Mouse (Mus musculus) lung, adult 2 months (tissue): ENCODE results near the gene Cd81.

Experiments used
- CTCF ChIP-seq: fragments of 200-500 bp; IDR thresholded peaks from 2 replicates; pipeline ENCODE4 v1.5.1; 2011; ENCODE audit warnings: mild to moderate bottlenecking, low read length, control low read depth; ENCODE audit not compliant: insufficient read depth
- POLR2A ChIP-seq: fragments of 200-500 bp; IDR thresholded peaks from 2 replicates; pipeline ENCODE4 v1.6.1; 2011; ENCODE audit warnings: low read depth, mild to moderate bottlenecking, control low read depth, low read length, borderline replicate concordance; ENCODE audit errors: extremely low read depth

DNA sequence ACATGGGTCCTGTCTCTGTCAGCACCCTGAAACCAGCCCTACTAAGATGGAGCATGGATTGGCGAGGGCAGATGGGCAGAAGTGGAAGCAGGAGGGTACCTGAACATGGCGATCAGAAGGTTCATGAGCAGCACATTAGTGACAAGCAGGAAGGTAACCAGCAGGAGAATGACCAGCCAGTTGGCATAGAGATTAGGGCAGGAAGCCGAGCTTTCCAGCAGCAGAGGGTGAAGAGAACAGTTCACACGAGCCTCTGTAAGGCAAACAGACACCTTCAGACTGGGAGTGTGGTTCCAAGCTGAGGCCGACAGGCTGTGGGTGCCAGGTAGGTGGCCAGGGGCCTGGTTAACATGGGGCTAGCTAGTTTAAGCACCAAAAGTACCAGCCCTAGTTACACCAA, 22.9 kb downstream of the Cd81 start:
- TF ChIP-seq POLR2A: no peak
- no peak for TF ChIP-seq CTCF
